Mouse (Mus musculus) liver, embryonic 11.5 days (tissue): ENCODE data around the gene Nell1. TPM values are rescaled to one million over a fixed set of nuclear protein-coding genes. Genes with fewer than 3 reads are reported as not detected.

Experiments
- ATAC-seq: fragments of 200-750 bp; cut with Nextera tagmentation; replicated peaks from 2 replicates; pipeline ENCODE4 v1.8.0; 2017; ENCODE audit warnings: moderate number of reproducible peaks, mild to moderate bottlenecking, moderate TSS enrichment, moderate library complexity; ENCODE audit not compliant: low FRiP score
- DNase-seq: peaks from one replicate; pipeline ENCODE4 v3.0.0-alpha.2; 2017; ENCODE audit warnings: low spot score
- H3K27ac ChIP-seq: fragments of 300-500 bp; sonication (generic); 2 replicates; pipeline ENCODE4 v1.5.1; 2014; ENCODE audit warnings: mild to moderate bottlenecking, low read depth, low read length, control low read depth
- H3K27me3 ChIP-seq: fragments of 300-500 bp; sonication (generic); replicated peaks from 2 replicates; pipeline ENCODE4 v1.6.1; 2014; ENCODE audit warnings: low read length, mixed read lengths; ENCODE audit not compliant: control insufficient read depth, insufficient read depth
- H3K36me3 ChIP-seq: fragments of 300-500 bp; sonication (generic); 2 replicates; pipeline ENCODE4 v1.6.1; 2014; ENCODE audit warnings: mild to moderate bottlenecking, low read length, moderate library complexity, mixed read lengths; ENCODE audit not compliant: control insufficient read depth, insufficient read depth
- H3K4me1 ChIP-seq: fragments of 300-500 bp; sonication (generic); replicated peaks from 2 replicates; pipeline ENCODE4 v1.6.1; 2014; ENCODE audit warnings: low read length, mixed read lengths; ENCODE audit not compliant: control insufficient read depth, insufficient read depth
- H3K4me2 ChIP-seq: fragments of 300-500 bp; sonication (generic); 2 replicates; pipeline ENCODE4 v1.6.1; 2014; ENCODE audit warnings: mild to moderate bottlenecking, control low read depth, moderate library complexity
- H3K4me3 ChIP-seq: fragments of 300-500 bp; sonication (generic); 2 replicates; pipeline ENCODE4 v1.5.1; 2014; ENCODE audit warnings: low read depth, low read length, control low read depth
- H3K9ac ChIP-seq: fragments of 300-500 bp; sonication (generic); 2 replicates; pipeline ENCODE4 v1.6.1; 2014; ENCODE audit warnings: low read depth, low read length, control low read depth
- H3K9me3 ChIP-seq: fragments of 300-500 bp; sonication (generic); 2 replicates; pipeline ENCODE4 v1.6.1; 2016; ENCODE audit warnings: low read length, inconsistent platforms, mixed read lengths; ENCODE audit not compliant: control insufficient read depth
- WGBS: fragments of 180-500 bp; shearing (Covaris S2); extraction: QIAGEN DNeasy Blood & Tissue Kit; methylation state at CpG from one replicate; pipeline ENCODE4 v1.1.7; 2014; 5-methylcytosine and 5-hydroxymethylcytosine counted together
- polyA plus RNA-seq: library from polyadenylated mRNA; unstranded; fragments of >200 nt; fragmentation: Nextera tagmentation; extraction: Ambion mirVana; gene quantifications from 2 replicates; pipeline ENCODE4 v1.2.1, GENCODE M21; 2014

Gene Nell1
- polyA plus RNA-seq, 1 experiment from 2014 or later = 1.7 TPM

- H3K4me2 ChIP-seq = no peak overlapping the region
- H3K9me3 ChIP-seq = no peaks in the 10 kb centered on the region
- H3K36me3 ChIP-seq = no peaks in the 10 kb centered on the region
- WGBS = 67% methylated on average over 1 of the region's 1 CpGs
- H3K4me3 ChIP-seq = no peak overlapping the region
- no peak overlapping the region for H3K27ac ChIP-seq
- H3K4me1 ChIP-seq = no peaks in the 10 kb centered on the region
- no peak overlapping the region for H3K9ac ChIP-seq
- H3K27me3 ChIP-seq = no peaks in the 10 kb centered on the region
- DNase-seq = no peak
- ATAC-seq = no peak
Measured at GRCm38 (mm10) chr7:50783652-50784051, 809.0 kb downstream of the Nell1 start.

DNA sequence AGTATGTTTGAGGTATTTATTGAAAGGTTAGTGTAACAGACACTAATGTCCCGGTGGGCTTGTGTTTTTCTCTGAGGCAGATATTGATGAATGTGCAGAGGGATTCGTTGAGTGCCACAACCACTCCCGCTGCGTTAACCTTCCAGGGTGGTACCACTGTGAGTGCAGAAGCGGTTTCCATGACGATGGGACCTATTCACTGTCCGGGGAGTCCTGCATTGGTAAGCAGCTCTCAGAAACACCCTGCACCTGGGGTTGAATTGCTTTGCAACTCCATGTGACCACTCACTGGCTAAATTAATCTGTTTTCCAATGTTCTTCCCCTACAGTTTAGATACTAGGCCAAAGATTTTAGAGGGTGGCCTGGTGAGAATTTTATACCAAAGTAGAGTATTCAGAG is 851.5 kb downstream of the Nell1 start:
- ATAC-seq = no peak
- DNase-seq = no peak
- Histone ChIP-seq H3K9ac (no peak overlapping the region), H3K27me3 (no peaks in the 10 kb centered on the region), H3K9me3 (no peaks in the 10 kb centered on the region), H3K4me2 (no peak overlapping the region), H3K4me1 (no peaks in the 10 kb centered on the region), H3K4me3 (no peak overlapping the region), H3K27ac (no peak overlapping the region), H3K36me3 (no peaks in the 10 kb centered on the region)
- WGBS = 60% methylated on average over 7 of the region's 7 CpGs

GRCm38 (mm10) chr7:50832799-50833198 is 858.1 kb downstream of the Nell1 start:
- Histone ChIP-seq H3K4me1 (no peaks in the 10 kb centered on the region), H3K9ac (no peak overlapping the region), H3K9me3 (no peaks in the 10 kb centered on the region), H3K27ac (no peak overlapping the region), H3K36me3 (no peaks in the 10 kb centered on the region), H3K4me2 (no peak overlapping the region), H3K27me3 (no peaks in the 10 kb centered on the region), H3K4me3 (no peak overlapping the region)
- no peak for DNase-seq
- ATAC-seq = no peak
- 57% methylated on average over 3 of the region's 3 CpGs for WGBS

- Histone ChIP-seq H3K36me3 (no peaks in the 10 kb centered on the region), H3K4me3 (no peak overlapping the region), H3K27ac (no peak overlapping the region), H3K4me2 (no peak overlapping the region), H3K9ac (no peak overlapping the region), H3K4me1 (no peaks in the 10 kb centered on the region), H3K27me3 (no peaks in the 10 kb centered on the region), H3K9me3 (no peaks in the 10 kb centered on the region)
- ATAC-seq (no peak), DNase-seq (no peak)
Measured at GRCm38 (mm10) chr7:50842646-50843045, 868.0 kb downstream of the Nell1 start.

GRCm38 (mm10) chr7:50847921-50848320 is 873.3 kb downstream of the Nell1 start:
- Histone ChIP-seq H3K27me3 (no peaks in the 10 kb centered on the region), H3K36me3 (no peaks in the 10 kb centered on the region), H3K4me3 (no peak overlapping the region), H3K9ac (no peak overlapping the region), H3K4me1 (no peaks in the 10 kb centered on the region), H3K27ac (no peak overlapping the region), H3K4me2 (no peak overlapping the region), H3K9me3 (no peaks in the 10 kb centered on the region)
- DNase-seq (no peak), ATAC-seq (no peak)
- WGBS = 69% methylated on average over 1 of the region's 1 CpGs

DNA sequence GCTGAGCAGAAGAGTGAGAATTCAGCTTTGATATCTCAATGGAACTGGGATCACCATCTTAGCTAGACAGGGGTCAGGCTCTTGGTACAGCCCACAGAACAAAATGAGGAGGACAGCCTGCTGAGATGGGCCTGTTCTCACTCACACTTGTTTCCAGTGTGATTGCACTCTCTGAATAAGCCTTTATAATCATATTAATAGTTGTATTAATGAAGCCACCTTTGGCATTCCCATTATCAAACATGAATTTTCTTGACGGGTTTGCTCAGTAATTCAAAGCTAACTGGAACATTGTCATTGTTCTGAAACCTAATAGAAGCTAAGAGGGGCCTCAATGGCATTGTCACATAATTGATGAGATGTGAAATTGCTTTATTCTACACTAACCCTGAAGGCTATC is 875.6 kb downstream of the Nell1 start:
- Histone ChIP-seq H3K36me3 (no peaks in the 10 kb centered on the region), H3K4me2 (no peak overlapping the region), H3K4me3 (no peak overlapping the region), H3K9ac (no peak overlapping the region), H3K9me3 (no peaks in the 10 kb centered on the region), H3K27me3 (no peaks in the 10 kb centered on the region), H3K27ac (no peak overlapping the region), H3K4me1 (no peaks in the 10 kb centered on the region)
- DNase-seq = no peak
- 80% methylated on average over 1 of the region's 1 CpGs for WGBS
- no peak for ATAC-seq

DNA sequence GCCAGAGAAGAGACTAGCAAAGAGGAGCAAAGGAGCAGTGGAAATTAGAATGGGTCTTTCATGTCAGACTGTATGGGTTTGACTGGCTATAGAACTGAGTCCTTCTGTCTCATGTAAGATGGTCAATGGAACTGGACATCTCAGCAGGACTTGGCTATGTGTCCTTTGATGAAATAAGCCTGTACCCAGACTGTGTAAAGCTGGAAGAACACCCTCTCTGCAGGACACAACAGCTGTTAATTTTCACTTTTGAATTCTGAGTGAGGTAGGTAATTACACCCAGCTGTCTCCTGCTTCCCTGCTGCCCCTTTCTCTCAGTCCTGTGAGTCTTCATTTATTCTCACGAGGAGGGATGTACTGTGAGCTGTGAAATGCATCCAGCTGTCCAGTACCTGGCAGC is 895.5 kb downstream of the Nell1 start:
- H3K4me3 ChIP-seq = no peak overlapping the region
- no peak overlapping the region for H3K4me2 ChIP-seq
- H3K9me3 ChIP-seq = no peaks in the 10 kb centered on the region
- H3K27ac ChIP-seq = no peak overlapping the region
- 48% methylated on average over 1 of the region's 1 CpGs for WGBS
- no peaks in the 10 kb centered on the region for H3K27me3 ChIP-seq
- no peak for ATAC-seq
- H3K9ac ChIP-seq = no peak overlapping the region
- no peaks in the 10 kb centered on the region for H3K36me3 ChIP-seq
- H3K4me1 ChIP-seq = no peaks in the 10 kb centered on the region
- no peak for DNase-seq

DNA sequence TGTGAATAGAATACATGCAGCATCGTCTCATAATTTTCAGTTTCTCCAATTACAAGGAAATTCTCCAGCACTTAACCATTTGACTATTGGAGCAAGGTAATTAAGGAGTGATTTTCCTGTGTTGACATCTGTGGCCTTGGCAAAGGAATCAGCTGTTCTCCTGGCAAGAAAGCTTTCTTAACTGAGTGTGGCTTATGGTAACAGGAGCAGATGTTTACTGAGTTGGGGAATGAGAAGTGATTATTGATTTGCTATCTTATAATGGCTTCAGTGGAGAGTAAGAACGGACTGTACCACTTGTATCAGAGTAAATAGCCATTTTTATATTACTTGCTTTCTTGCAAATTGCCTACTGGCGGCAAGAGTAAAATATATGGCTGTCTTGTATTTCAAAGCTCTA is 913.0 kb downstream of the Nell1 start:
- ATAC-seq = no peak
- Histone ChIP-seq H3K4me3 (no peak overlapping the region), H3K9me3 (no peaks in the 10 kb centered on the region), H3K4me1 (no peaks in the 10 kb centered on the region), H3K4me2 (no peak overlapping the region), H3K27ac (no peak overlapping the region), H3K27me3 (no peaks in the 10 kb centered on the region), H3K36me3 (no peaks in the 10 kb centered on the region), H3K9ac (no peak overlapping the region)
- 75% methylated on average over 3 of the region's 3 CpGs for WGBS
- DNase-seq = no peak

GRCm38 (mm10) chr7:50899541-50900088 is 925.0 kb downstream of the Nell1 start:
- H3K36me3 ChIP-seq = no peaks in the 10 kb centered on the region
- WGBS = 67% methylated on average over 6 of the region's 6 CpGs
- H3K4me2 ChIP-seq = no peak overlapping the region
- no peaks in the 10 kb centered on the region for H3K4me1 ChIP-seq
- H3K27ac ChIP-seq = no peak overlapping the region
- no peaks in the 10 kb centered on the region for H3K9me3 ChIP-seq
- ATAC-seq (no peak), DNase-seq (no peak)
- H3K9ac ChIP-seq = no peak overlapping the region
- no peak overlapping the region for H3K4me3 ChIP-seq
- no peaks in the 10 kb centered on the region for H3K27me3 ChIP-seq
